Mouse (Mus musculus): ENCODE results near the gene Cops6.
A peak's percentile ranks its signal among the peaks of the same experiment; 100 is the strongest.

Cops6 gene

GRCm38 (mm10) chr5:138187661-138188306, 26.9 kb downstream of the Cops6 start:
- DNase-seq (ENCODE audit: low spot score) = peak; percentile 78

- peak; percentile 77 for DNase-seq (ENCODE audit: low spot score)
Measured at GRCm38 (mm10) chr5:138193771-138194727, 33.2 kb downstream of the Cops6 start, which contains the start of gene Mblac1. TSS of gene Mblac1 (plus strand) at chr5:138194314.

- no peak for DNase-seq (ENCODE audit: low spot score)
Measured at GRCm38 (mm10) chr5:138194755-138195345, 34.0 kb downstream of the Cops6 start.

- no peak for DNase-seq (ENCODE audit: low spot score)
Measured at GRCm38 (mm10) chr5:138195463-138195862, 34.6 kb downstream of the Cops6 start.

- no peak for DNase-seq (ENCODE audit: low spot score)
Measured at GRCm38 (mm10) chr5:138199576-138199975, 38.7 kb downstream of the Cops6 start.

- no peak for DNase-seq (ENCODE audit: low spot score)
Measured at GRCm38 (mm10) chr5:138202086-138202485, 41.2 kb downstream of the Cops6 start.

GRCm38 (mm10) chr5:138207253-138207652, 46.4 kb downstream of the Cops6 start:
- no peak for DNase-seq (ENCODE audit: low spot score)

- no peak for DNase-seq (ENCODE audit: low spot score)
Measured at GRCm38 (mm10) chr5:138207873-138208272, 47.0 kb downstream of the Cops6 start.

Data from left cerebral cortex, adult 11 months (tissue).